Mouse (Mus musculus) kidney, embryonic 15.5 days (tissue): ENCODE measurements around the gene Sestd1. TPM values are rescaled to one million over a fixed set of nuclear protein-coding genes. Genes with fewer than 3 reads are reported as not detected.

ENCODE experiments used
- ATAC-seq: fragments of 200-750 bp; cut with Nextera tagmentation; replicated peaks from 2 replicates; pipeline ENCODE4 v1.8.0; 2017; ENCODE audit warnings: moderate TSS enrichment; ENCODE audit not compliant: low FRiP score
- H3K27ac ChIP-seq: fragments of 300-500 bp; sonication (generic); 2 replicates; pipeline ENCODE4 v1.5.1; 2015; ENCODE audit warnings: mild to moderate bottlenecking, inconsistent platforms
- H3K27me3 ChIP-seq: fragments of 300-500 bp; sonication (generic); 2 replicates; pipeline ENCODE4 v1.6.1; 2015; ENCODE audit warnings: inconsistent platforms
- H3K36me3 ChIP-seq: fragments of 300-500 bp; sonication (generic); 2 replicates; pipeline ENCODE4 v1.6.1; 2015; ENCODE audit warnings: inconsistent platforms
- H3K4me1 ChIP-seq: fragments of 300-500 bp; sonication (generic); 2 replicates; pipeline ENCODE4 v1.6.1; 2015; ENCODE audit warnings: inconsistent platforms
- H3K4me2 ChIP-seq: fragments of 300-500 bp; sonication (generic); 2 replicates; pipeline ENCODE4 v1.6.1; 2015; ENCODE audit warnings: moderate library complexity, mild to moderate bottlenecking, inconsistent platforms
- H3K4me3 ChIP-seq: fragments of 300-500 bp; sonication (generic); replicated peaks from 2 replicates; pipeline ENCODE4 v1.5.1; 2015; ENCODE audit warnings: mild to moderate bottlenecking, inconsistent platforms
- H3K9ac ChIP-seq: fragments of 300-500 bp; sonication (generic); 2 replicates; pipeline ENCODE4 v1.6.1; 2015; ENCODE audit warnings: mild to moderate bottlenecking, inconsistent platforms
- H3K9me3 ChIP-seq: fragments of 300-500 bp; sonication (generic); replicated peaks from 2 replicates; pipeline ENCODE4 v1.6.1; 2016; ENCODE audit warnings: inconsistent platforms
- WGBS: fragments of 180-500 bp; shearing (Covaris S2); methylation state at CpG from one replicate; pipeline ENCODE4 v1.1.7; 2015; ENCODE audit warnings: mixed read lengths; 5-methylcytosine and 5-hydroxymethylcytosine counted together
- polyA plus RNA-seq: library from polyadenylated mRNA; unstranded; fragments of >200 nt; fragmentation: Nextera tagmentation; extraction: Ambion mirVana; gene quantifications from 2 replicates; pipeline ENCODE4 v1.2.1, GENCODE M21; 2015

Gene Sestd1
- polyA plus RNA-seq, 1 experiment from 2014 or later: 26.6 TPM

DNA sequence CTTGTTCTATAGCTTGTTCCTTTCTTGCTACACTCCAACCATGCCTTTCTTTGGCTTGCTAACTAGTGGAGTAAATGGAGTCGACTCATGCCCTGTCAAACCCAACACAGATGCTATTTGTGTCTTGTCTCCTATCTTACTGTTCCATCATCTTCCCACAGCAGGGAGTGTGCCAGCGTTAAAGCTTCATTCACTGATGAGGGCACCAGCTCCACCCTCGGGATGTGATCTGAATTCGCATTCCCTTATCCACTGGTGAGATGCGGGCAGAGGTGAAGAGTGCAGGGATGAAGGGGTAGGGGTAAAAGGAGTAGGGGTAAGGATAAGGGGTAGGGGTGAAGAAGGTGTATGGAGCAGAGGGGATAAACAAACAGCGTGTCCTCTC is 97.4 kb downstream of the Sestd1 start:
- Histone ChIP-seq H3K4me2 (no peak overlapping the region), H3K4me3 (no peak overlapping the region), H3K27me3 (no peaks in the 10 kb centered on the region), H3K4me1 (no peaks in the 10 kb centered on the region), H3K9ac (no peak overlapping the region), H3K36me3 (peaks cover 41% of the 10 kb centered on the region), H3K27ac (no peak overlapping the region), H3K9me3 (no peaks in the 10 kb centered on the region)
- ATAC-seq: no peak
- 87% methylated on average over 6 of the region's 6 CpGs for WGBS

DNA sequence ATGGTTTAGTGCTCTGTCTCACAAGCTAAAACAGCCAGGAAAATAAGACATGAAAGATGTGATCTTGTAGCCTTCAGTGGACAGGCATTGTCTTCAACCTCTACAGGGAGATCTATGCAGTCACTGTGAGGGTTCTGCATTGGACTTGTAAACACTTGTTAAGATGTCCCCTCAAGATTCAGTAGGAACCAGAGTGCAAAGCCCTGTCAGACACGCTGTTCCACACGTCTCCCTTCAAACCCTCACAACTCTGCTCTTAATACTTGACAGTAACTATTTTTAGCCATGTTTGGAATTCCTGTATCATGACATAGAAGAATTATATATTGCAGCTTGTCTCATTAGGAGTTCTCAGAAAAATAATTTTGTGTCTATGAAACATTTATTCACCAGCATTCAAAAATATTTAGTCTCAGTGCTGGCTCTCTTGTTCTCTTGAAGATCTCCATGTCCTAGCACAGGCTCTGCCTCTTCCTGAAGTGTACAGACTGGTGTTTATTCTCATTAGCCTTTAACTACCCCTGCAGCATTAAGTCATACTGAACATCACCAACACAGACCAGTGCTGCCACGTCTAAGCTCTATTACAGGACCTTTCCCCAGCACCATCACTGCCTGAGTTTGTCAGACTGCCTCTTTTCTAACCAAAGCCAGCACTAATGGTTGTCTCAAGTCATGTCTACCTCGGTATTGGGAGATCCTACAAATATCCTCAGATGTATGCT is 98.0 kb downstream of the Sestd1 start:
- Histone ChIP-seq H3K9ac (no peak overlapping the region), H3K27ac (no peak overlapping the region), H3K4me1 (no peaks in the 10 kb centered on the region), H3K36me3 (peaks cover 36% of the 10 kb centered on the region), H3K4me3 (no peak overlapping the region), H3K9me3 (no peaks in the 10 kb centered on the region), H3K27me3 (no peaks in the 10 kb centered on the region), H3K4me2 (no peak overlapping the region)
- WGBS: 67% methylated on average over 4 of the region's 4 CpGs
- no peak for ATAC-seq

DNA sequence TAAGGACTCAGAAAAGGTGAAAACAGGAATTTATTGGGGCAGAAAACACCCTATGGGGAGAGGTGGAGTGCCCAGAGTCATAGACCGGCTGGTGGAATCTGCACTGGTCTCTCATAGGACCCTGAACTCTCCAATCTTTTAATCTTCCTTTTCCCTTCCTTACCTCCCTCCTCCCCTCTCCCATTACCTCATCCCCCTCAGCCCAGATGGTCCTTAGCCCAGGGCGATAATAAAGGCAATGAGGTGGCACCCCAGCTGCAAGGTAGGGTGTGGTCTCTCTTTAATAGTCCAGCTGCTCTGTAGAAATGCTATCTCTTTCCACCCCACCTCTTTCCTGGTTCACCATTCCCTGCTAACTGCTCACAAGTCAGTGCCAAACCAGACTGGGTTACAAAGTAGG is 102.9 kb downstream of the Sestd1 start:
- peak; percentile 40; the same call in 1 of the 2 replicates for ATAC-seq
- H3K36me3 ChIP-seq: peaks cover 5% of the 10 kb centered on the region; the same call in 1 of the 2 replicates
- H3K4me2 ChIP-seq: no peak overlapping the region
- no peak overlapping the region for H3K9ac ChIP-seq
- WGBS: 53% methylated on average over 2 of the region's 2 CpGs
- no peak overlapping the region for H3K4me3 ChIP-seq
- H3K27me3 ChIP-seq: no peaks in the 10 kb centered on the region
- H3K9me3 ChIP-seq: no peaks in the 10 kb centered on the region
- H3K4me1 ChIP-seq: peaks cover 18% of the 10 kb centered on the region
- H3K27ac ChIP-seq: no peak overlapping the region

DNA sequence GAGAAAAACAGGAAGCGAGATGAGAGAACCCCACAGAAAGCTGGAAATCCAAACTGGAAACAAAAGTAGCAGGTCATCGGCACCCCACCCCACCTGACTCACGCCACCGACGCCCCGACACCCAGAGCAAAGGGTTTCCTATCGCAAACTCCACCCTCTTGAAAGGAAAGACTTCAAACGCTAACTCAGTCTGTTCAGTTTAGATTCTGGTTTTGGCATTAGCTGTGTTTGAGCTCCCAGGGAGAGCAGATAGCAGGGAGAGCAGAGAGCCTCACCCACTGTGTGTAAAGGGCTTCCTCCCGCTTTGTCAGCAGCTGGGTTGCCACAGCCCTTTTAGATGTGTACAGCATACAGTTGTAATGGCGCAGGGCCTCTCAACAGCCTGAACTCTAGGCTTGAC is 104.0 kb downstream of the Sestd1 start:
- Histone ChIP-seq H3K9ac (no peak overlapping the region), H3K4me1 (peaks cover 28% of the 10 kb centered on the region), H3K9me3 (no peaks in the 10 kb centered on the region), H3K4me2 (no peak overlapping the region), H3K27ac (no peak overlapping the region), H3K4me3 (no peak overlapping the region), H3K27me3 (no peaks in the 10 kb centered on the region), H3K36me3 (peaks cover 5% of the 10 kb centered on the region; the same call in 1 of the 2 replicates)
- 53% methylated on average over 10 of the region's 10 CpGs for WGBS
- no peak for ATAC-seq

DNA sequence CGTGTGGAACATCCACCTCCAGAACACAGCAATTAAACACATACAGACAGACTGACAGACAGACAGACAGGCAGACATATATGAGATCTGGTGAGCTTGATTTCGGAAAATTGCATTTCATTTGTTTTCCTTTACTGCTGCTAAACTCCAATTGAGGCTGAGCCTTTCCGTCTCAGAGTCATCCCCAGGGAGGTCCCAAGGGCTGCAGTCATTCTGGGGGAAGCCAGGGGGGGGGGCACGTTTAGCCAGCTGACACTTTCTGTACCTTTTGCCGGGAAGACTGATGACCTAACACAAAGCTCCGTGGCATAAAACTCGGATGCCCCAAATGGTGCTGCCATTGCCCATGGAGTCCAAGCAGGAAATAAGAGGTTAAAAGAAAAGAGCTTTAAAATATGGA is 105.0 kb downstream of the Sestd1 start:
- 47% methylated on average over 7 of the region's 7 CpGs for WGBS
- Histone ChIP-seq H3K27ac (no peak overlapping the region), H3K4me1 (peaks cover 36% of the 10 kb centered on the region), H3K9ac (no peak overlapping the region), H3K9me3 (no peaks in the 10 kb centered on the region), H3K4me3 (no peak overlapping the region), H3K4me2 (no peak overlapping the region), H3K27me3 (no peaks in the 10 kb centered on the region), H3K36me3 (peaks cover 5% of the 10 kb centered on the region; the same call in 1 of the 2 replicates)
- ATAC-seq: no peak

DNA sequence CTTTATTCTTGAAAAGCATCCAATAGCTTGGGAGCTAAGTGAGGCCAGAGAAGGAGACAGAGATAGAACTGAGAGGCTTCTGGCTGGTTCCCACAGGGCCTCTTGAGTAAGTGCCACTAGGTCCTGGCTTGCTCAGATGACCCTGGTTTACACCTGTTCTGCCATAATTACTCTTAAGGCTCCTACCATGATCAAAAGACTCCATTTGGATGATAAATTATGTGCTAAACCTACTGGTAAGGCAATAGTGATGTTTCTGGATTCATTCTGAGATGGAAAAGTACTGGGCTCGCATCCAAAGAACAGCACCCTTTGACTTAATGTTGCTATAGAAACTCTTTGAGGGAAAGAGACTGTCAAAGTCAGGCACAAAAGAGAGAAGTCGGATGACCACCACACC is 106.1 kb downstream of the Sestd1 start:
- 66% methylated on average over 2 of the region's 2 CpGs for WGBS
- peaks cover 38% of the 10 kb centered on the region for H3K4me1 ChIP-seq

DNA sequence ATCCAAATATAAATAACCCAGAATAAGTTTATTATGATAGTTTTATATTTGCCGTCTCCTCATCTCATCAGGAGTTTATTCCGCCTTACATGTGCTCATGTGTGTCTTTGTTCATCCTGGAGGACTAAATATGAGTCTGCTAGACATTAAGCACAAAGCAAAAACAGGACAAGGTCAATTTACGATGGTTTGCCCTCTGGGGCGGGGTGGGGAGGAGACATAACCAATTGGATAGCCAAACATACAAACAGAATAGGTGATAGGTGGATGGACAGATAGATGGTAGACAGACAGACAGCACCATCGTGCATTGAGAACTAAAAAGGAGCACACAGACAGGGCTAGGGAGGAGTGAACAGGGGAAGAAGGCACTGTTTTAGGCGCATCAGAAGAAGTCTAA is 106.6 kb downstream of the Sestd1 start:
- H3K4me1 ChIP-seq: peaks cover 38% of the 10 kb centered on the region
- no peak overlapping the region for H3K4me3 ChIP-seq
- no peaks in the 10 kb centered on the region for H3K9me3 ChIP-seq
- no peaks in the 10 kb centered on the region for H3K36me3 ChIP-seq
- 86% methylated on average over 6 of the region's 6 CpGs for WGBS
- no peak overlapping the region for H3K9ac ChIP-seq
- H3K4me2 ChIP-seq: no peak overlapping the region
- no peak for ATAC-seq
- H3K27me3 ChIP-seq: no peaks in the 10 kb centered on the region
- H3K27ac ChIP-seq: no peak overlapping the region

More for the DNA sequence above, 106.1 kb downstream of the Sestd1 start:
- no peak overlapping the region for H3K9ac ChIP-seq
- no peak for ATAC-seq
- no peaks in the 10 kb centered on the region for H3K36me3 ChIP-seq
- no peak overlapping the region for H3K4me2 ChIP-seq
- no peak overlapping the region for H3K4me3 ChIP-seq
- H3K27ac ChIP-seq: no peak overlapping the region
- H3K27me3 ChIP-seq: no peaks in the 10 kb centered on the region
- no peaks in the 10 kb centered on the region for H3K9me3 ChIP-seq

DNA sequence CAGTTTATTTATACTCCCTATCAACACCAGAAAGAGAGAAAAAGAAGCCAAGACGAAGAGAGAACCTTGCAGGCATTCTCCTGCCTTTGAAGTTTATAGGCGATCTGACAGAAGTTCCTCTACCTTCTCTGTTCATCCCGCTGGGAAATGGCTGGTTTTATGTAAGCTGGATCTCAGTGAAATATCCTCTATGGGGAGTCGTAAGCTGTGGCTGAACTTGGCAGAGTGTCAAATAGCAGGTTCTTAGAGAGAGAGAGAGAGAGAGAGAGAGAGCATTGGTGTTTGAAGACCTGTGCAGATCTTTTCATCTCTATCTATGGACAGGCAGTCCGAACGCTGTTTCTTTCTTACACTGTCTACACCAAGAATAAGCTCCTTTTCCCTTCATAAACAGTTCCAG is 107.0 kb downstream of the Sestd1 start:
- H3K36me3 ChIP-seq: no peaks in the 10 kb centered on the region
- no peak overlapping the region for H3K4me2 ChIP-seq
- WGBS: 50% methylated on average over 6 of the region's 6 CpGs
- H3K9me3 ChIP-seq: no peaks in the 10 kb centered on the region
- H3K4me3 ChIP-seq: no peak overlapping the region
- no peak overlapping the region for H3K27ac ChIP-seq
- H3K4me1 ChIP-seq: peaks cover 38% of the 10 kb centered on the region
- H3K9ac ChIP-seq: no peak overlapping the region
- H3K27me3 ChIP-seq: no peaks in the 10 kb centered on the region
- no peak for ATAC-seq

DNA sequence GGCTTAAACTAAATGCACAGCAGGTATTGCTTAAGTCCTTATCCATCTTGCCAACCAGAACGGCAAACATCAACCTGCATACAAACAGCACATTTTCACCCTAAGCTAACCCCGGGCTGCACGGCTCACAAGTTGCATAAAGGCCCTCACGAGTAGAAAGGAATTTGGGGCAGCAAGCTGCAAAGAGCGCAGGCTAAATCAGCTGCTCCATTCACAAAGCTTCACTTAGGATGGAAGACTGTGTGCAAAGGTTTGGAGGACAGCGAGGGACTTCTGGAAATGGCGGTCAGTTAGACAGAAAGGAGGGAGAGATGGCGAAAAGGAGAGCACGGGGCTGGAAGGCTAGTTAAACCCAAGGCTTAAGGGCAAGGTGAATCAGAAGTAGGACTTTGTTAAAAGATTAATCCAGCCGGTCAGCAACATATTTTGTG is 108.1 kb downstream of the Sestd1 start:
- Histone ChIP-seq H3K4me2 (peak overlapping the region; percentile 86), H3K27me3 (no peaks in the 10 kb centered on the region), H3K4me1 (peaks cover 38% of the 10 kb centered on the region), H3K27ac (peak overlapping the region; percentile 86), H3K9ac (no peak overlapping the region), H3K4me3 (no peak overlapping the region), H3K9me3 (no peaks in the 10 kb centered on the region), H3K36me3 (no peaks in the 10 kb centered on the region)
- 46% methylated on average over 10 of the region's 10 CpGs for WGBS
- ATAC-seq: peak; percentile 27; the same call in 1 of the 2 replicates

DNA sequence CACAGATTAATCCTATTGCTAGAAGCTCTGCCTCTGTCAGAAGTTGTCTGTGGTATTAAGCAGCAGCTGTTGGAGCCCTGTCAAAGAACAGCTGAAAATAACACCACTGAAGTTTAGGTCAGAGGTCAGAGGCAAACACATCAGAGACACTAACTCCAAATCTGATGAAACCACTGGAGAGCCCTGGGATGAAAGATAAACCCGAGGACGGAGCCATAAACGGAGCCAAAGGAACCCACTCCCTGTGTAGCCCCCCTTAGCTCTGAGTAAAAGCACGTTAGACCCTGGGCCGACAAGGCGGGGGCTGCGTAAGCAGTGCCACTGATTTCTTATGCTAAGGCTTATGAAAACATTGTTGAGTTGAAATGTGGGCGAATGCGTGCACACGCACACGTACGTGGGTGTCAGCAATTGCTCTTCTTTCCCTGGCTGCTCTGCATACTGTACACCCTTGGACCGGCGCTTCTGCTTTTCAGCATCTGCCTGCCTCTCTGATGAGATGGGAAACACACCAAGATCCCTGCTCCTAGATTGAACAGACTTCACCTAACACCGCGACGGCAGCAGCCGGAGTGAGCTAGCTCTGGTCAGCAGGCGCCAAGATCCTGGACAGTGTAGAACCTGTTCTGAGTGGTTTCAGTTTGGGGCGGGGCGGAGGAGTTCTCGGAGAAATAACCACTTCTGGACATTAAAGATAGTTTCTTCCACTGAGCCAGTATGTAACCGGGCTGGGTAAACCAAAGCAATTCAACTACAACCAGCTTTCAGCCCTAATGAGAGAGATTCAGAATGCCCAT is 108.8 kb downstream of the Sestd1 start:
- H3K36me3 ChIP-seq: no peaks in the 10 kb centered on the region
- peaks cover 38% of the 10 kb centered on the region for H3K4me1 ChIP-seq
- ATAC-seq: peak; percentile 78
- H3K9ac ChIP-seq: 0 out of 2 replicates have a peak overlapping the region, but pooled peaks have one; percentile 11
- peak overlapping the region; percentile 86 for H3K27ac ChIP-seq
- WGBS: 23% methylated on average over 23 of the region's 23 CpGs
- H3K27me3 ChIP-seq: no peaks in the 10 kb centered on the region
- peak overlapping the region; percentile 18 for H3K4me3 ChIP-seq
- H3K4me2 ChIP-seq: peak overlapping the region; percentile 86
- H3K9me3 ChIP-seq: no peaks in the 10 kb centered on the region

DNA sequence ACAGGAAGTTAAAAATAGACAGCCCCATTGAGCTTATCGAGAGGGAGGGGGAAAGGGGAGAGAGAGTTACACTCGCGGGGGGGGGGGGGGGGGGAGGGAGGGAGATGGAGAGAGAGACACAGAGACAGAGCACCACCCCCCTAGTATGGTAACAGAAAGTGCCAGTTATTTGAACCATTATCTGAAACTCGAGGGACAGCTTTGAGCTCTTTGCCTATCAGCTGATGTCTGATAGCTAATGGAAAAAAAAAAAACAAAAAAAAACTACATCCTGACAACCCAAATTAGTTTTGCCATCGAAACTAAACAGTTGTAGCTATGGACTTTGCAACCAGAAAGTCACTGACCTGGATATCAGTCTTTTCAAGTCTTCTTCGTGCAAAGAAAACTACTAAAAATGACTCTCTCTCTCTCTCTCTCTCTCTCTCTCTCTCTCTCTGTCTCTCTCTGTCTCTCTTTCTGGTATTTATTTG is 109.7 kb downstream of the Sestd1 start, which contains the start of gene Ccdc141:
Gene Ccdc141 (minus strand): TSS at position 4 of the 473 bp plus-strand sequence.
- Histone ChIP-seq H3K9me3 (no peaks in the 10 kb centered on the region), H3K4me3 (peak within 1 kb of the TSS; percentile 52), H3K27me3 (no peaks in the 10 kb centered on the region), H3K9ac (peak within 1 kb of the TSS; percentile 62), H3K27ac (peak within 1 kb of the TSS; percentile 86), H3K36me3 (no peaks in the 10 kb centered on the region), H3K4me1 (peaks cover 32% of the 10 kb centered on the region), H3K4me2 (peak within 1 kb of the TSS; percentile 86)
- WGBS: 4% methylated on average over 6 of the region's 6 CpGs
- no peak for ATAC-seq
